Mouse (Mus musculus) midbrain, embryonic 16.5 days (tissue): Measurements from ENCODE around the gene Trip6. TPM values are rescaled to one million over a fixed set of nuclear protein-coding genes. Genes with fewer than 3 reads are reported as not detected.
A peak's percentile ranks its signal among the peaks of the same experiment; 100 is the strongest.

Source experiments
- ATAC-seq: fragments of 200-750 bp; cut with Nextera tagmentation; 2 replicates; pipeline ENCODE4 v1.8.0; 2017; ENCODE audit warnings: moderate TSS enrichment
- H3K27ac ChIP-seq: fragments of 300-500 bp; sonication (generic); 2 replicates; pipeline ENCODE4 v1.5.1; 2014; ENCODE audit warnings: mild to moderate bottlenecking, low read length, mixed read lengths
- H3K27me3 ChIP-seq: fragments of 300-500 bp; sonication (generic); 2 replicates; pipeline ENCODE4 v1.6.1; 2014; ENCODE audit warnings: low read depth, low read length, mixed read lengths; ENCODE audit not compliant: control insufficient read depth, insufficient read depth
- H3K36me3 ChIP-seq: fragments of 300-500 bp; sonication (generic); 2 replicates; pipeline ENCODE4 v1.6.1; 2014; ENCODE audit warnings: mild to moderate bottlenecking, low read length, moderate library complexity, mixed read lengths; ENCODE audit not compliant: control insufficient read depth, insufficient read depth
- H3K4me1 ChIP-seq: fragments of 300-500 bp; sonication (generic); 2 replicates; pipeline ENCODE4 v1.6.1; 2014; ENCODE audit warnings: mild to moderate bottlenecking, low read length, mixed read lengths; ENCODE audit not compliant: control insufficient read depth, insufficient read depth
- H3K4me2 ChIP-seq: fragments of 300-500 bp; sonication (generic); 2 replicates; pipeline ENCODE4 v1.6.1; 2014; ENCODE audit warnings: mild to moderate bottlenecking, low read length, mixed read lengths
- H3K4me3 ChIP-seq: fragments of 300-500 bp; sonication (generic); 2 replicates; pipeline ENCODE4 v1.5.1; 2014; ENCODE audit warnings: low read depth, mild to moderate bottlenecking, low read length, moderate library complexity, mixed read lengths
- H3K9ac ChIP-seq: fragments of 300-500 bp; sonication (generic); 2 replicates; pipeline ENCODE4 v1.6.1; 2014; ENCODE audit warnings: low read depth, low read length, mixed read lengths
- H3K9me3 ChIP-seq: fragments of 300-500 bp; sonication (generic); replicated peaks from 2 replicates; pipeline ENCODE4 v1.6.1; 2014; ENCODE audit warnings: mild to moderate bottlenecking, low read length, mixed read lengths; ENCODE audit not compliant: control insufficient read depth, poor library complexity, severe bottlenecking
- whole genome bisulfite sequencing: fragments of 180-500 bp; shearing (Covaris S2); extraction: QIAGEN DNeasy Blood & Tissue Kit; methylation state at CpG from one replicate; pipeline ENCODE4 v1.1.7; 2014; 5-methylcytosine and 5-hydroxymethylcytosine counted together
- polyA plus RNA-seq: library from polyadenylated mRNA; unstranded; fragments of >200 nt; fragmentation: Nextera tagmentation; extraction: Ambion mirVana; gene quantifications from 2 replicates; pipeline ENCODE4 v1.2.1, GENCODE M21; 2015

Gene Trip6
- polyA plus RNA-seq, 1 experiment from 2014 or later: 13.1 TPM

DNA sequence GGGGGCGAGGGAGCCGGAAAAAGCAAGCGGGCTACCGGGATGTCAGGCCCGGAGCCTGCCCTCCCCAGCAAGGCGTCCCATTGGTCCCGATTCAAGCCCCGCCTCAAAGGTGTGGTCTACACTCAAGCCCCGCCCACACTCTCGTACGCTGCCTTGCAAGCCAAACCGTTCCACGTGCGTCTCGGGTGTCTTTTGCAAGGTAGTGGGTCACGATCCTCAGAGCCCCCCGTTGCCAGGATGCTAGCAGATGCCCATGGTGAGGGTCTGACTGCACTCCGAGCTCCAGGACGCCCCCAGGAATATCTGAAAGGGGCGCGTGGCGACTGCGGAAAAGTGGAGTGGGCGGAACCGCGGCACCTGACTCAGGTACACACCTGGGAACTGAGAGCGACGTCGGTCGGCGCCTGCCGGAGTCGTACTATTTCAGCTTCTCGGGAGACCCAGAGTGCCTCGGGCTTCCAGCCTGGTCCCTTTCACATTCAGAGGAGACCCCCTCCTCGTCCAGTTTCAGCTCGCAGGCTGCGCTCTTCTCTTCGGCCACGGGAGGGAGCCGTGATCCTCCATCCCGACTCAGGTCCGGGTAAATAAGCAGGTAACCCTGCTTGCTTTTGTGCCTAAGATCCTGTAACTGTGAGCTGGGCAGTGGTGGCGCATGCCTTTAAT, 19.4 kb upstream of the Trip6 start, which contains the start of gene Slc12a9:
TSS of gene Slc12a9 (minus strand) at position 86 of the 663 bp plus-strand sequence.
- H3K4me3 ChIP-seq: peak within 1 kb of the TSS; percentile 59
- ATAC-seq: peak; percentile 89
- WGBS: 1% methylated on average over 44 of the region's 44 CpGs

DNA sequence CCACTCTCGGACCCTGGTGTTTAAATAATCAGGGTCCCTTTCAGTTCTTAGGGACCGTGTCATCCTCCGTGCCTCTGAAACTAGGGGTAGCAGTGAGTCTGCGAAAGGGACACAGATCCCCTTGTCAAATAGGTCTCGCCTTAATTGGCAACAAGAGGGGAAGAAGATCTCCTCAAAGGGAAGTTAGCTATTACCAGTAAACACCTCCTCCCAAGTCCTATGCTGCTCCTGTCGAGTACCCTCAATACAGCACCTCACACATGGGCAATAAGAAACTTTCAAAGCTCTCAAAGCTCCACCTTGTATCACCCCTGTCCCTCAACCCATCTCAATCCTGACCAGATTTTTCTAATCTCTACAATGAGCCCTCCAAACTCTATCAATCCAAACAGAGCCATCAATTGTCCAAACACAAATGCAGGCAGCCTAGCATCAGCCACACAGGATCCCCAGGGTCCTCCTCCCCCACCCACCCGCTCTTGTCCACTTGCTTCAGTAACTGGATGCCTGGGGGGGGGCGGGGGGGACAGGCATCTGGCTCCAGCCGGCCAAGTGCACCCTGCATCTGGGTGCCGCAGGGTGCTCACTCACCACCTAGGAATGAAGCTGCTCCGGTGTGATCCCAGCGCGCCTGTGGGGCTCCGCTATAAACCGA, 18.8 kb upstream of the Trip6 start:
- no peaks in the 10 kb centered on the region for H3K9me3 ChIP-seq
- ATAC-seq: no peak
- 16% methylated on average over 14 of the region's 15 CpGs for WGBS

More for the DNA sequence above, 19.4 kb upstream of the Trip6 start, which contains the start of gene Slc12a9:
- H3K27ac ChIP-seq: peak within 1 kb of the TSS; percentile 62
- H3K4me1 ChIP-seq: peaks cover 18% of the 10 kb centered on the region
- no peaks in the 10 kb centered on the region for H3K9me3 ChIP-seq
- H3K9ac ChIP-seq: peak within 1 kb of the TSS; percentile 80
- H3K27me3 ChIP-seq: no peaks in the 10 kb centered on the region
- peak within 1 kb of the TSS; percentile 65 for H3K4me2 ChIP-seq
- no peaks in the 10 kb centered on the region for H3K36me3 ChIP-seq

DNA sequence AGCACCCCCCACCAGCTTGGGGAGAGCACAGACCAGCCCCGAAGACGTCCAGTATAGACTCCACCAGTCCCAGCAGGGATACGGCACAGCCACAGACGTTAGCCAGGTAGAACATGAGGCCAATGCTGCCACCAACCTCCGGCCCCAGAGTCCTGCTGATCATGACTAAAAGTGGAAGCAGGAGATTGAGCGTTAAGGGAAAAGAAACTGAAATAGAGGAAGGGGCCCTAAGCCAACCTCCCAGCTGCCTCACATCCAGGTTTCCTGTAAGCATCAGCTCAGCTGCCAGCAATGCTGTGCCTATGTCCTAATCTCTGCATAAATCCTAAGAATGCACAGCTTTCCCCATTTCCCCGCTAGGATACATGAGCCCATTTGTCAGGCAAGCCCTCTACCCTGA, 16.7 kb upstream of the Trip6 start:
- Histone ChIP-seq H3K36me3 (peaks cover 14% of the 10 kb centered on the region; the same call in 1 of the 2 replicates), H3K27me3 (no peaks in the 10 kb centered on the region), H3K4me3 (no peak overlapping the region), H3K9me3 (no peaks in the 10 kb centered on the region), H3K27ac (no peak overlapping the region), H3K9ac (no peak overlapping the region), H3K4me2 (no peak overlapping the region), H3K4me1 (peaks cover 14% of the 10 kb centered on the region)
- ATAC-seq: no peak
- WGBS: 91% methylated on average over 7 of the region's 7 CpGs

More for the DNA sequence above, 18.8 kb upstream of the Trip6 start:
- H3K27ac ChIP-seq: peak overlapping the region; percentile 62; the same call in 1 of the 2 replicates
- peaks cover 4% of the 10 kb centered on the region; the same call in 1 of the 2 replicates for H3K36me3 ChIP-seq
- peak overlapping the region; percentile 65 for H3K4me2 ChIP-seq
- H3K4me3 ChIP-seq: peak overlapping the region; percentile 59
- H3K4me1 ChIP-seq: peaks cover 17% of the 10 kb centered on the region
- peak overlapping the region; percentile 80 for H3K9ac ChIP-seq
- no peaks in the 10 kb centered on the region for H3K27me3 ChIP-seq

DNA sequence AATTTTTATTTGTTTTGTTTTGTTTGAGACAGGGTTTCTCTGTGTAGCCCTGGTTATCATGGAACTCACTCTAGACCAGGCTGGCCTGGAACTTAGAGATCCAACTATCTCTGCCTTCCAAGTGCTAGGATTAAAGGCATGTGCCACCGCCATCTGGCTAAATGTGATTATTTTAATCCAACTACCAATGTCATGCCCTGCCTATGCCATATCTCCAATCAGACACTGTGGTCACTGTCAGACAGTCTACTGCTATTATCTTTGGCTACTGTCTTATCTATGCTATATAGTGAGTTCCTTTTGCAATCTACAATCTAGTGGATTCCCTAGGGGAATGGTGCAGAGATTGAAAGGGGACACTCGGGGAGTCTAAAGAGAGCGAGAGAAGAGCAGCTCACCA, 6.8 kb upstream of the Trip6 start:
- ATAC-seq: no peak
- H3K4me2 ChIP-seq: no peak overlapping the region
- no peak overlapping the region for H3K9ac ChIP-seq
- H3K9me3 ChIP-seq: no peaks in the 10 kb centered on the region
- no peaks in the 10 kb centered on the region for H3K4me1 ChIP-seq
- WGBS: 90% methylated on average over 3 of the region's 3 CpGs
- H3K27me3 ChIP-seq: no peaks in the 10 kb centered on the region
- no peak overlapping the region for H3K27ac ChIP-seq
- H3K36me3 ChIP-seq: peaks cover 19% of the 10 kb centered on the region
- H3K4me3 ChIP-seq: no peak overlapping the region

DNA sequence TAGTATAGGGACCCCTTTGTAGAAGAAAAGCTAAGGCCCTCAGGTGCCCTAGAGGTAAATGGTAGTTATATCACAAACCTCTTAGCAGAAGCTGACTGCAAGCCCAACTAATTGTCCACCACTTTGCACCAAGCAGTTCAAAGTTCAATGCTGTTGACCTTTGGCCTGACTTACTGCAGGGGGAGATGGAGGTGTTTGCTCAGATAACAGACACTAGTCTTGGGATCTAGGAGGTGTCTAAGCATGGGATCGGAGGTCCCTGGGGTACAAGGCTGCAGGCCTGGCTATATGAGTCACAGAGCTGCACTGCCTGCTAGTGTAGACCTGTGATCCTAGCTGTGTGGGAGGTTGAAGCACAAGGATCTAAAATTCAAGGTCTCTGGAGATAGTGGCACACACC, 4.4 kb upstream of the Trip6 start:
- H3K4me2 ChIP-seq: no peak overlapping the region
- WGBS: 100% methylated on average over 1 of the region's 1 CpGs
- peaks cover 11% of the 10 kb centered on the region for H3K4me1 ChIP-seq
- H3K36me3 ChIP-seq: peaks cover 14% of the 10 kb centered on the region
- ATAC-seq: no peak
- no peaks in the 10 kb centered on the region for H3K27me3 ChIP-seq
- H3K27ac ChIP-seq: no peak overlapping the region
- H3K9ac ChIP-seq: no peak overlapping the region
- H3K9me3 ChIP-seq: no peaks in the 10 kb centered on the region
- no peak overlapping the region for H3K4me3 ChIP-seq

DNA sequence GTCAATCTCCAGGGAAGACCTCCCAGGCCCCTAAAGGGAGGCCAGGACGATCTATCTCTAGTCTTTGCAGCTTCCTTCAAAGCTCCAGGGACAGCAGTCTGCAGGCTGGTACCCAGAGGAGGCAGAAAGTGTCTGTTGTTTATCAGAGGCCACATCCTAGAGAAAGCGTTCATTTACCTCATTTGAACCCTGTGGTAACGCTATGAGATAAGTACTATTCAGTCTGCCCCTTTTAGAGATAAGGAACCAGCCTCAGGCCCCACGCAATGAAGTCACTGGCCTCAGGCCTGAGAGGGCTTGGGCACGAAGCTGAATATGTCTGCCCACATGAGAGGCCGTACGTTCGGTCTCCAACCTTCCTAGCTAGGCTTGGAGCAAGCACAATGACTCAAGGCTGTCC, 3.2 kb upstream of the Trip6 start:
- H3K27ac ChIP-seq: no peak overlapping the region
- ATAC-seq: no peak
- 85% methylated on average over 8 of the region's 8 CpGs for WGBS
- peaks cover 11% of the 10 kb centered on the region for H3K4me1 ChIP-seq
- H3K9ac ChIP-seq: no peak overlapping the region
- H3K4me3 ChIP-seq: no peak overlapping the region
- H3K27me3 ChIP-seq: no peaks in the 10 kb centered on the region
- peaks cover 9% of the 10 kb centered on the region for H3K36me3 ChIP-seq
- no peaks in the 10 kb centered on the region for H3K9me3 ChIP-seq
- H3K4me2 ChIP-seq: no peak overlapping the region

DNA sequence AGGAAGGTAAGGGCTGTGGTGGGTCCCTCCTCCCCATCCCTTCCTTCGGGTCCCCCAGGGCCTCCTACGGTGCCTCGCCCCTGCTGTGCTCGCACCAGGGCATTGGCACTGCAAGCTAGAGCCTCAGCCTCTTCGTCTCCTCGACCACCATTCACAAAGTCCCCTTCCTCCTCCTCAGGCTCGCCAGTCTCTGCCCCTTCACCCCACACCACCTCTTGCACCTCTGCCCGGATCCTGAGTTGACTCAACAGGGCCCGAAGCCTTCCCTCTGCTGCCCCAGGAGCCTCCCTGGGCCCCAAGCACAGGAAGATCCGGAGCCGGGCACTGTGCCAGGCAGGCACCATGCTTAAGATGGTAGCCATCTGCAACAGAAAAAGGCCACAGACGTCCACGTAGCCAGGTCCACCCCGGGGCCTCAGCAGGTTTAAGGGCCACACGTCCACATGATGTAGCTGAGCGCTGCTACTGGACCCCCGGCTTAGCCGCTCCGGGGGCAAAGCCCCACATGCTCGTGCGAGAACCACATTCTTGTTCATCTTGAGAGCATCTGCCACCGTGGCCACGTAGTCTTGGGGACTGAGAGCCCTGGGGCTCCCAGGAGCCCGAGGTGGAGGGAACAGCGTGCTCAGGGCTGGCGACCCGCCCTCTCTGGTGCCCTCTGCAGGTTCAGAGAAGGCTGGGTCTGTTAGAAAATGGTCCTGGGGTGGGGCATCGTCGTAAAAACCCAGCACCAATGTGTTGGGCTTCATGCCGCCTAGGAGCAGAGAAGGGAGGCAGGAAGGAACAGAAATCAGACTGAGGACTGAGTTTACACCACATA, 1.1 kb upstream of the Trip6 start:
- Histone ChIP-seq H3K9me3 (no peaks in the 10 kb centered on the region), H3K9ac (no peak overlapping the region; the same call in 1 of the 2 replicates), H3K4me1 (peaks cover 11% of the 10 kb centered on the region), H3K27ac (no peak overlapping the region), H3K4me3 (no peak overlapping the region), H3K4me2 (no peak overlapping the region), H3K36me3 (peaks cover 11% of the 10 kb centered on the region), H3K27me3 (no peaks in the 10 kb centered on the region)
- ATAC-seq: no peak; the same call in 1 of the 2 replicates
- WGBS: 37% methylated on average over 30 of the region's 30 CpGs

DNA sequence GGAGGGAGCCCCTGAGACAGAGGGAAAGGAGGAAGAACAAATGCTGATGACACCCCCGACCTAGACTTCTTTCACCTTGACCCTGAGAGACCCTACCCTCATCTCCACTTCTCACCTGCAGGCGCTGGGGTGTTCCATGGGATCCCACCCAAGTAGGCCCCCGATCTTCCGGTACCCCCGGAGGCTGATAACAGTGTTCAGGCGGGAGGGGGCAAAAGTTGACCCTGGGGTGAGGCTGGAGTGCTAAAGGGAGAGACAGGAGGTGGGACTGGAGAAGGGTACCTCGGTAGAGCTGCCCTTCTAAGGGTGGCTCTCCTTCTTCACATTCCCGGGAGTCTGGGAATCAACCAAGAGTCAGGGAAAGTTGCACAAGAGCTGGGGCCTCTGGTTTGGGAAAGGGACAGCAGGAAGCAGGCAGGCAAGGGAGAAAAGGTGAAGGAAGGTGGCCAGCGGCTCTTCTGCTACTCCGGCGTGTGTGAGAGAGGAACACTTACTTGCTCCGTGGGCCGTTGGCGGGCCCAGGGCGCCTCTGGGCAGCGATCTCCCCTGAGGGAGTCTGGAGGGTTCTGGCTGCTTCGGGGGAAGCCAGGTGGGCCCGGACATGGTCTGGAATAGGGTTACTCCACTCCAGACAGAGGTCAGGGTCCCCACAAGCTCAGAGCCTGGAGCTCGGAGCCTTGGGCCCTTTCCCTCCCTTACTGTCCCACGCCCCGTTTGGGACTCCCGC, 575 bp downstream of the Trip6 start:
- H3K4me3 ChIP-seq: peak overlapping the region; percentile 34
- WGBS: 3% methylated on average over 21 of the region's 22 CpGs
- peak overlapping the region; percentile 61 for H3K9ac ChIP-seq
- H3K27me3 ChIP-seq: no peaks in the 10 kb centered on the region
- H3K4me1 ChIP-seq: peaks cover 11% of the 10 kb centered on the region
- no peaks in the 10 kb centered on the region for H3K9me3 ChIP-seq
- peaks cover 18% of the 10 kb centered on the region for H3K36me3 ChIP-seq
- 0 out of 2 replicates have a peak overlapping the region, but pooled peaks have one; percentile 33 for H3K27ac ChIP-seq
- peak overlapping the region; percentile 54 for H3K4me2 ChIP-seq
- 0 out of 2 replicates have a peak, but pooled peaks have one; percentile 16 for ATAC-seq
